15 mouse cellular contexts compared by ENCODE assay signal in the genomic region with DNA sequence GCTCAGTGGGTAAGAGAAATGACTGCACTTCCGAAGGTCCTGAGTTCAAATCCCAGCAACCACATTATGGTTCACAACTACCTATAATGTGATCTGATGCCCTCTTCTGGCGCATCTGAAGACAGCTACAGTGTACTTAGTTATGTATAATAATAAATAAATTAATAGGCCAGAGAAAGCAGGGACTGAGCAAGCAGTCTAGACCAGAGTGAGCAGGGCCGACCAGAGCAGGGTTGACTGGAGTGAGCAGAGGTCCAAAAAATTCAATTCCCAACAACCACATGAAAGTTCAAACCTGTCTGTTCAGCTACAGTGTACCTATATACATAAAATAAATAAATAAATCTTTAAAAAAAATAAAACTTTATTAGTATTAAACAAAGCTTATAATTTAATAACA. TPM values are rescaled to one million over a fixed set of nuclear protein-coding genes. Genes with fewer than 3 reads are reported as not detected.
"Had no signal": no experiment of that assay in that cellular context is flagged by ENCODE, and none has a peak within 500 bp of the region (broad histone marks: within the 10 kb centered on the region; RNA-seq: fewer than 3 reads in every experiment).

No protein-coding gene starts in this region.

- H3K36me3 ChIP-seq: kidney, embryonic 15.5 days; liver, embryonic 15.5 days; neural tube, embryonic 12.5 days had no signal

- H3K27ac ChIP-seq: kidney, embryonic 15.5 days; liver, embryonic 15.5 days; neural tube, embryonic 12.5 days had no signal

- H3K4me1 ChIP-seq: kidney, embryonic 15.5 days; liver, embryonic 15.5 days; neural tube, embryonic 12.5 days had no signal

- ATAC-seq: lung, postnatal 0 days had no signal

- H3K27me3 ChIP-seq: kidney, embryonic 15.5 days; liver, embryonic 15.5 days; neural tube, embryonic 12.5 days had no signal

- H3K4me2 ChIP-seq: kidney, embryonic 15.5 days; liver, embryonic 15.5 days; neural tube, embryonic 12.5 days had no signal

- H3K9ac ChIP-seq: kidney, embryonic 15.5 days; liver, embryonic 15.5 days; neural tube, embryonic 12.5 days had no signal

- H3K9me3 ChIP-seq: kidney, embryonic 15.5 days; liver, embryonic 15.5 days; neural tube, embryonic 12.5 days had no signal

- DNase-seq: left cerebral cortex, postnatal 4 days; liver; lung, adult 2 months; right cerebral cortex, postnatal 25 days; thymus, postnatal 36 days had no signal

- H3K4me3 ChIP-seq: kidney, embryonic 15.5 days; liver, embryonic 15.5 days; neural tube, embryonic 12.5 days had no signal

RNA-seq across cellular contexts. Expression of a gene that starts 52.2 kb away (rescaled TPM):
- polyA plus RNA-seq: kidney, adult 2 months; kidney, embryonic 15.5 days; large intestine, adult 2 months; liver, embryonic 15.5 days; lung, adult 2 months; lung, postnatal 0 days; midbrain, embryonic 16.5 days; neural tube, embryonic 12.5 days; small intestine, adult 2 months; stomach, embryonic 16.5 days; thymus, postnatal 0 days had no signal
